Mouse (Mus musculus): ENCODE data around the gene Rnf111. TPM values are rescaled to one million over a fixed set of nuclear protein-coding genes. Genes with fewer than 3 reads are reported as not detected.

The Rnf111 gene
- polyA plus RNA-seq, 1 experiment from 2014 or later: 32.4 TPM

GRCm38 (mm10) chr9:70422661-70423060, 80.9 kb downstream of the Rnf111 start:
- Histone ChIP-seq H3K9ac (replicated peaks; ENCODE audit: low read depth, low read length) (no peak overlapping the region), H3K27ac (ENCODE audit: low read depth, low read length) (no peak overlapping the region), H3K4me2 (ENCODE audit: low read depth, low read length) (no peak overlapping the region), H3K27me3 (ENCODE audit: control insufficient read depth, insufficient read depth, low read length) (no peaks in the 10 kb centered on the region), H3K4me1 (ENCODE audit: control insufficient read depth, insufficient read depth, low read length) (peaks cover 4% of the 10 kb centered on the region; the same call in 1 of the 2 replicates), H3K4me3 (ENCODE audit: low read depth, low read length) (no peak overlapping the region), H3K36me3 (ENCODE audit: control insufficient read depth, insufficient read depth, low read length) (peaks cover 17% of the 10 kb centered on the region; the same call in 1 of the 2 replicates), H3K9me3 (ENCODE audit: control insufficient read depth, low read length) (no peaks in the 10 kb centered on the region)
- no peak for ATAC-seq (ENCODE audit: low read depth)
- 98% methylated on average over 2 of the region's 2 CpGs for WGBS

DNA sequence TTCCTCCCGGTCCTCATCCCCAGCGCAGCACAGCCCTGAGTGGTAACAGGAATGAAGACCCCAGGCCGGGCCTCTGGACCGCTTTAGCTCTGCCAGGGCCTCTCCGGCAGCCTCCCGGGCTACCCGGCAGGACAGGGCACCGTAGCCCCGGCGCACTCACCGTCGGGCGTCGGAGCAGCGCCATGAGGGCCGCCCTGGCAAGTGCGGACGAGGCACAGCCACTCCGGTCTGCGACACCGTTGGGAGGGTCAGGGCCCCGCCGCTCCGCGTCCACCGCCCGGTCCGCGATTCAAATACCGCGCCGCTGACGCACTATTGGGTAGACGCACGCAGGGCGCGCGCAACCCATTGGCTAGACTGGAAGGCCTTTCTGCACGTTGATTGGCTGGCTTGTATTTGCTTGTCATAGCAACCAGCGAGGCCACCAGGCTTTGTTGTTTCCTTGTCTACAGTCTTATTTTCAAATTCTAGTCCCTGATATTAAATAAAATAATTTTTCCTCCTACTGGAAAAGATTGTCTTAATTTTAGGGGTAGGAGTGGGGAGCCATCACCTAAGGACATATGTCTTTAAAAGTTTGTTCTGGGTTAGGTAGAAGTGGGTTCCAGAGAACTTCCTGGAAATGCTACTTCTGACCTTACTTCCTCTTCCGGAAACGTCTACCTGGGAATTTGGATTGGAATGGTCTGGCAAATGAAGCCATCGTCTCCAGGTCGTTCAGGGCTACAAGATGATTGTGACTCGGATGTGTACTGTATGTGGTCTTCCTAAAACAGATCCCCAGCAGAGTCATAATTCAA, 82.1 kb downstream of the Rnf111 start, which contains the start of gene Ccnb2:
Ccnb2 (minus strand) TSS at position 291 of the 800 bp plus-strand sequence.
- Histone ChIP-seq H3K27ac (ENCODE audit: low read depth, low read length) (no peak within 1 kb of the TSS), H3K4me3 (ENCODE audit: low read depth, low read length) (peak within 1 kb of the TSS; percentile 38), H3K9me3 (ENCODE audit: control insufficient read depth, low read length) (no peaks in the 10 kb centered on the region), H3K36me3 (ENCODE audit: control insufficient read depth, insufficient read depth, low read length) (peaks cover 8% of the 10 kb centered on the region; the same call in 1 of the 2 replicates), H3K9ac (replicated peaks; ENCODE audit: low read depth, low read length) (peak within 1 kb of the TSS; percentile 29; the same call in 1 of the 2 replicates), H3K4me2 (ENCODE audit: low read depth, low read length) (peak within 1 kb of the TSS; percentile 95), H3K4me1 (ENCODE audit: control insufficient read depth, insufficient read depth, low read length) (peaks cover 4% of the 10 kb centered on the region; the same call in 1 of the 2 replicates), H3K27me3 (ENCODE audit: control insufficient read depth, insufficient read depth, low read length) (no peaks in the 10 kb centered on the region)
- 1% methylated on average over 45 of the region's 45 CpGs for WGBS
- ATAC-seq (ENCODE audit: low read depth): peak; percentile 99

DNA sequence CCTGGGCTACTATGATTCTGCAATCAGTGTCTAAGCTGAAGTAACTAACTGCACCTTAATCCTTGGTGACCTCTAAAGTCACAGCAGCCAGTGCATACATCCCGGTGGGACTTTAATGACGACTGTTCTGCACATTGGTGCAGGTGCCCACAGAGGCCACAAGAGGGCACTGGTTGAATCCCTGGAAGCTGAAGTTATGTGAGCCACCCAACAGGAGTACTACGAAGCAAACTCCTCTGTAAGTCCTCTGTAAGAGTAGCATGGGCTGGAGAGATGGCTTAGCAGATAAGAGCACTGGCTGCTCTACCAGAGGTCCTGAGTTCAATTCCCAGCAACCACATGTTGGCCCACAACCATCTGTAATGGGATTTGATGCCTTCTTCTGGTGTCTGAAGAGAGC, 87.1 kb downstream of the Rnf111 start:
- ATAC-seq (ENCODE audit: low read depth): no peak
- no peaks in the 10 kb centered on the region for H3K36me3 ChIP-seq (ENCODE audit: control insufficient read depth, insufficient read depth, low read length)
- H3K4me2 ChIP-seq (ENCODE audit: low read depth, low read length): no peak overlapping the region
- WGBS: 84% methylated on average over 3 of the region's 3 CpGs
- no peaks in the 10 kb centered on the region for H3K27me3 ChIP-seq (ENCODE audit: control insufficient read depth, insufficient read depth, low read length)
- no peak overlapping the region for H3K27ac ChIP-seq (ENCODE audit: low read depth, low read length)
- no peak overlapping the region for H3K4me3 ChIP-seq (ENCODE audit: low read depth, low read length)
- no peak overlapping the region for H3K9ac ChIP-seq (replicated peaks; ENCODE audit: low read depth, low read length)
- H3K9me3 ChIP-seq (ENCODE audit: control insufficient read depth, low read length): no peaks in the 10 kb centered on the region
- H3K4me1 ChIP-seq (ENCODE audit: control insufficient read depth, insufficient read depth, low read length): peaks cover 4% of the 10 kb centered on the region; the same call in 1 of the 2 replicates

DNA sequence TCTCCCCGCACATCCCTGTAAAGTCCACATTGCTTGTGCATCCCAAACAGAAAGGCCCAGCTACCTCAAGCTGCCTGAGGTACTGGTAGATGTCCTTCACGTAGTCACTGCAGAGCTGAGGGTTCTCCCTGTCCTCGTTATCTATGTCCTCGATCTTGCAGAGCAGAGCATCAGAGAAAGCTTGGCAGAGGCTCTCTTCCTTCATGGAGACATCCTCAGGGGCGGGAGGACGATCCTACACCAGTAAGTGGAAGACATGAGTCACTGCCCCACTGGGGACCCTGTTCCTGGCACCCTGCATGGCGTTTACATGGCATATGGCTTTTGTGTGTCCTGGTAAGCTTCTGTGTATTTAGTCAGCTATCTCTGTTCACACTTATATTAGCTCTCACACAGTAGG, 90.5 kb downstream of the Rnf111 start:
- no peaks in the 10 kb centered on the region for H3K9me3 ChIP-seq (ENCODE audit: control insufficient read depth, low read length)
- H3K27me3 ChIP-seq (ENCODE audit: control insufficient read depth, insufficient read depth, low read length): no peaks in the 10 kb centered on the region
- no peaks in the 10 kb centered on the region for H3K4me1 ChIP-seq (ENCODE audit: control insufficient read depth, insufficient read depth, low read length)
- no peak overlapping the region for H3K27ac ChIP-seq (ENCODE audit: low read depth, low read length)
- H3K36me3 ChIP-seq (ENCODE audit: control insufficient read depth, insufficient read depth, low read length): peaks cover 6% of the 10 kb centered on the region; the same call in 1 of the 2 replicates
- H3K4me2 ChIP-seq (ENCODE audit: low read depth, low read length): no peak overlapping the region
- no peak overlapping the region for H3K4me3 ChIP-seq (ENCODE audit: low read depth, low read length)
- no peak overlapping the region for H3K9ac ChIP-seq (replicated peaks; ENCODE audit: low read depth, low read length)
- no peak for ATAC-seq (ENCODE audit: low read depth)
- WGBS: 92% methylated on average over 7 of the region's 7 CpGs

DNA sequence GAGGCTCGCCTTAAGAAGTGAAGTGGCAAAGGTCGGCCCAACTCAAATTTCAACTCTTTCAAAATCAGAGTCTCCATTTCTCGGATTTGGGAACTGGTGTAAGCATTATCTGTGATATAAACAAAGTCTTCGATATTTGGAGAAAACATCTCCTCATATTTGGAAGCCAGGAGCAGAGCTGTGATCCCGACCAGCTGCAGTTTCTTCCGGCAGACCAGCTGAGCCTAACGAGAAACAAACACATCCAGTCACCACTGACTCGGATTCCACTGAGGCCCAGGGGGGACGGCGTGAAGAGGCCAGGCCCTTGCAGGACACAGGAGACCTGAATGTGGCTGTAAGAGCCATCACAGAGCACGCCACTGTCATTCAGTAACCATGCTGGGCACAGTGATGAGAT, 92.9 kb downstream of the Rnf111 start:
- Histone ChIP-seq H3K4me1 (ENCODE audit: control insufficient read depth, insufficient read depth, low read length) (no peaks in the 10 kb centered on the region), H3K27ac (ENCODE audit: low read depth, low read length) (no peak overlapping the region), H3K4me3 (ENCODE audit: low read depth, low read length) (no peak overlapping the region), H3K9me3 (ENCODE audit: control insufficient read depth, low read length) (no peaks in the 10 kb centered on the region), H3K9ac (replicated peaks; ENCODE audit: low read depth, low read length) (no peak overlapping the region), H3K36me3 (ENCODE audit: control insufficient read depth, insufficient read depth, low read length) (peaks cover 6% of the 10 kb centered on the region; the same call in 1 of the 2 replicates), H3K4me2 (ENCODE audit: low read depth, low read length) (no peak overlapping the region), H3K27me3 (ENCODE audit: control insufficient read depth, insufficient read depth, low read length) (no peaks in the 10 kb centered on the region)
- 92% methylated on average over 11 of the region's 11 CpGs for WGBS
- no peak for ATAC-seq (ENCODE audit: low read depth)

- ATAC-seq (ENCODE audit: low read depth): no peak
- WGBS: 98% methylated on average over 8 of the region's 8 CpGs
- peaks cover 6% of the 10 kb centered on the region; the same call in 1 of the 2 replicates for H3K36me3 ChIP-seq (ENCODE audit: control insufficient read depth, insufficient read depth, low read length)
These were observed 93.8 kb downstream of the Rnf111 start for GRCm38 (mm10) chr9:70409743-70410142.

DNA sequence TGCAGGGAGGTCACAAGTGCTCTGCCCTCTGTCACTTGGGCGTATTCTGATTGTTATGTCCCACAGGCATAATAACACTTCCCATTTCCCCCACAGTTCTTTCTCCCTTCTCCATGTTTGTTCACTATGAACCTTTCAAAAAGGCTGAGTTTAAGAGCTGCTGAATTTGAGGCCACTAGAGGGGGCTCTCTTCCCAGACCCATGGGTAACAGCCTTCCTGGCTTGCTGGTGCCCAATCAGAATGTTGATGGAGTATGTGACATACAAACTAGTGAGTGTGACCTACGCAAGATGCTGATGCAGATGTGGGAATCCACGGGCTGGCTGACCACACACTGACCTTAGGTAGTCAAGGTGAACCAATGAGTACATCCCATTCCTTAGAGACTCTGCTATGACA, 94.7 kb downstream of the Rnf111 start:
- no peak overlapping the region for H3K9ac ChIP-seq (replicated peaks; ENCODE audit: low read depth, low read length)
- peaks cover 6% of the 10 kb centered on the region; the same call in 1 of the 2 replicates for H3K36me3 ChIP-seq (ENCODE audit: control insufficient read depth, insufficient read depth, low read length)
- WGBS: 90% methylated on average over 3 of the region's 3 CpGs
- H3K27ac ChIP-seq (ENCODE audit: low read depth, low read length): no peak overlapping the region
- no peak overlapping the region for H3K4me2 ChIP-seq (ENCODE audit: low read depth, low read length)
- no peak for ATAC-seq (ENCODE audit: low read depth)
- H3K27me3 ChIP-seq (ENCODE audit: control insufficient read depth, insufficient read depth, low read length): no peaks in the 10 kb centered on the region
- H3K4me1 ChIP-seq (ENCODE audit: control insufficient read depth, insufficient read depth, low read length): no peaks in the 10 kb centered on the region
- no peaks in the 10 kb centered on the region for H3K9me3 ChIP-seq (ENCODE audit: control insufficient read depth, low read length)
- H3K4me3 ChIP-seq (ENCODE audit: low read depth, low read length): no peak overlapping the region

More at GRCm38 (mm10) chr9:70409743-70410142, 93.8 kb downstream of the Rnf111 start:
- Histone ChIP-seq H3K4me1 (ENCODE audit: control insufficient read depth, insufficient read depth, low read length) (no peaks in the 10 kb centered on the region), H3K27ac (ENCODE audit: low read depth, low read length) (no peak overlapping the region), H3K27me3 (ENCODE audit: control insufficient read depth, insufficient read depth, low read length) (no peaks in the 10 kb centered on the region), H3K9ac (replicated peaks; ENCODE audit: low read depth, low read length) (no peak overlapping the region), H3K4me2 (ENCODE audit: low read depth, low read length) (no peak overlapping the region), H3K4me3 (ENCODE audit: low read depth, low read length) (no peak overlapping the region), H3K9me3 (ENCODE audit: control insufficient read depth, low read length) (no peaks in the 10 kb centered on the region)

DNA sequence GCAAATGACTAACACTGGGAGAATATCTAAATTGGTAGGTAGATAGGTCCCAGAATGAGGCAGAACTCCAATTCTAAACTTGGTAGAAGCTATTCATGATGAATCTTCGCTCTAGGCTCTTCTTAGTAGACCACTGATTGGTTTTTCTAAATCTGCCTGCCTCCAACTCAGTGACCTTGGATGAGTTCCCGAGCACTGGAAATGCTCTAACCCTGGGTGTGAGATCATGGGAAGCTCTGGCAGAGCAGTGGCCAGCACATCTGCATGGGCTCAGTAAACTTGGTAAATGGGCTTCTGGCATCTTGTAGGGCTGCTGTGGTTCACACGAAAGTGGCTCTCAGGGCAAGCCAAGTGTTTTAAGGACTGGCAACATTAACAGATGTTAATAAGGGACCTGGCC, 96.9 kb downstream of the Rnf111 start:
- ATAC-seq (ENCODE audit: low read depth): no peak
- Histone ChIP-seq H3K27ac (ENCODE audit: low read depth, low read length) (no peak overlapping the region), H3K36me3 (ENCODE audit: control insufficient read depth, insufficient read depth, low read length) (peaks cover 6% of the 10 kb centered on the region; the same call in 1 of the 2 replicates), H3K4me3 (ENCODE audit: low read depth, low read length) (no peak overlapping the region), H3K4me2 (ENCODE audit: low read depth, low read length) (no peak overlapping the region), H3K4me1 (ENCODE audit: control insufficient read depth, insufficient read depth, low read length) (no peaks in the 10 kb centered on the region), H3K27me3 (ENCODE audit: control insufficient read depth, insufficient read depth, low read length) (no peaks in the 10 kb centered on the region), H3K9me3 (ENCODE audit: control insufficient read depth, low read length) (no peaks in the 10 kb centered on the region), H3K9ac (replicated peaks; ENCODE audit: low read depth, low read length) (no peak overlapping the region)
- WGBS: 94% methylated on average over 3 of the region's 3 CpGs

DNA sequence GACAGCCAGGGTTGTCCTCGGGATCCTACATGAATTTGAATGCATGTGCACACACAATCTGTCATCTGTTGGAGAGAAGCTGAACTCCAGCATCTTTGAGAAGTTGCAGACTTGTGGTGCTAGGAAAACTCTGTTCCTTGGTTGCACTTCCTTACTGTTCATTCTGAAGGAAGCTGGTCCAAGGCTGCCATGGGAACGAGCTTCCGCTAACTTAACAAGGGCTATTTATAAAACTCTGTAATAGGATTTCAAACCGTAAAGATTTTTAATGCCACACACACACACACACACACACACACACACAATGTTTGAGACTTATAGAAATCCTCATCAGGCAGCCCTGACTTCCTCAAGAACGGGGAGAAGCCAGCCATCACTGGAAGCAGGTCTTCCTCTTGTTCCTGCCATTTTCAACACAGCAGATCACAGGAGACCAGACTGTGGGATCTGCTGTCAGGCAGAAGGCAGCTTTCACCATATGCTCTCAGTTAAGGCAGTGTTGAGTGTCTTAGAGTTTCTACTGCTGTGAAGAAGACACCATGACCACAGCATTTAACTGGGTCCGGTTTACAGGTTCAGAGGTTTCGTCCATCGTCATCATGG, 101.5 kb downstream of the Rnf111 start:
- Histone ChIP-seq H3K9ac (replicated peaks; ENCODE audit: low read depth, low read length) (no peak overlapping the region), H3K36me3 (ENCODE audit: control insufficient read depth, insufficient read depth, low read length) (no peaks in the 10 kb centered on the region), H3K9me3 (ENCODE audit: control insufficient read depth, low read length) (no peaks in the 10 kb centered on the region), H3K4me3 (ENCODE audit: low read depth, low read length) (no peak overlapping the region), H3K27me3 (ENCODE audit: control insufficient read depth, insufficient read depth, low read length) (no peaks in the 10 kb centered on the region), H3K27ac (ENCODE audit: low read depth, low read length) (no peak overlapping the region), H3K4me2 (ENCODE audit: low read depth, low read length) (no peak overlapping the region), H3K4me1 (ENCODE audit: control insufficient read depth, insufficient read depth, low read length) (no peaks in the 10 kb centered on the region)
- 95% methylated on average over 8 of the region's 8 CpGs for WGBS
- ATAC-seq (ENCODE audit: low read depth): no peak
